8 mouse cellular contexts compared by ENCODE assay signal in the genomic region with DNA sequence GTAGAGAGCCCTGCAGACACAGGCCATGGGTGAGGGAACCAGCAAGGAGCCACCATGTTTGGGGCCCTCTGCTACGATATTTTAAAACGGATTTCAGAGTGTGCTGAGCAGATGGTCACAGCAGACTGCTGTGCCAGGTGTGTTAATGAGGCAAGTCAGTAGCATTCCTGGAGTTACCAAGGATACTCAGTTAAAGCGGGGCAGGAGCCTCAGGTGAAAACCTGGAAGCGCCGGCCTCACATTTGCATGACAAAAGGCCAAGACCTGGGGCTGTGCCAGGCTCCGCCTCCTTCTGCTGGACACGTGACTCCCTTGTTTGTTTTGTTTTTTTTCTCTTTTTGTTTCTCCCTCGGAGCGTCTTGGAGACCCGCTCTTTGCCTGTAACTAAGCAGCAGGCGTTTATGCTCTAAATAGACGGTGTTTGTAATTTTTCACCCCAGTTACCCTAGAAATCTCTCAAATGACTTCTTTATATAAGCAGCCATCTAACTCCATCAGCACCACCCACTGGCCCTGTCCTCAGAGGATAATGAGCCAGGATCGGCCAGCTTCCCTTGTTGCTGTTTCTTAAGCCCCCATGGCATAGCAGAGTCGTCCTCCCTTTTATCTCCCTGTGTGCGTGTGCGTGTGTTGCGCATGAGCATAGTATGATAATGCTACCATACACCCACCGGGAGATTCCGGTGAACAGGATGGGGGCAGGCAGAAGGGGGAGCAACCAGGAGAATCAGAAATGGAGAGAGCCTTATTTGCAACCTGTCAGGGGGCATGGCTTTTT.
DNase-seq lines count a peak whose midpoint lies in the region; ATAC-seq and TF ChIP-seq lines count a peak whose summit lies in the region.

No protein-coding gene starts in this region.

- H3K27ac ChIP-seq in gastrocnemius, adult 2 months = no peak overlapping the region
- H3K27ac ChIP-seq in kidney, postnatal 0 days = no peak overlapping the region
- no peak overlapping the region for H3K27ac ChIP-seq in limb, embryonic 14.5 days (replicated peaks; ENCODE audit: low read depth, low read length)

- H3K36me3 ChIP-seq in kidney, postnatal 0 days (ENCODE audit: insufficient read depth, low read length) = no peaks in the 10 kb centered on the region
- H3K36me3 ChIP-seq in limb, embryonic 14.5 days (ENCODE audit: control insufficient read depth, insufficient read depth, low read length) = no peaks in the 10 kb centered on the region

- peaks cover 7% of the 10 kb centered on the region for H3K4me1 ChIP-seq in kidney, postnatal 0 days (replicated peaks; ENCODE audit: insufficient read depth, low read length)
- peaks cover 13% of the 10 kb centered on the region; the same call in 1 of the 2 replicates for H3K4me1 ChIP-seq in limb, embryonic 14.5 days (ENCODE audit: control insufficient read depth, insufficient read depth, low read length)

- peak; percentile 39 for DNase-seq in gastrocnemius, adult 2 months
- DNase-seq in gastrocnemius, postnatal 25 days = no peak
- DNase-seq in cerebellum, postnatal 36 days = peak; percentile 70 to 79
- peak; percentile 74 for DNase-seq in gastrocnemius, postnatal 10 days
- DNase-seq in kidney, postnatal 0 days (ENCODE audit: low spot score) = peak; percentile 60
- DNase-seq in limb, embryonic 14.5 days (ENCODE audit: low spot score) = peak; percentile 65
- DNase-seq in neural tube, embryonic 10.5 days (ENCODE audit: extremely low spot score, low spot score) = peak; percentile 56
- peak; percentile 45 to 72 for DNase-seq in urinary bladder, postnatal 4 days (ENCODE audit: low spot score in 2 of 2)

- 0 out of 2 replicates have a peak, but pooled peaks have one; percentile 63 for ATAC-seq in kidney, postnatal 0 days (replicated peaks; ENCODE audit: low FRiP score, low read depth)
- peak; percentile 53 for ATAC-seq in limb, embryonic 14.5 days (ENCODE audit: low FRiP score, low read depth)

- no peaks in the 10 kb centered on the region for H3K9me3 ChIP-seq in kidney, postnatal 0 days (replicated peaks; ENCODE audit: low read length)
- H3K9me3 ChIP-seq in limb, embryonic 14.5 days (ENCODE audit: control insufficient read depth, low read length) = no peaks in the 10 kb centered on the region

- H3K4me2 ChIP-seq in kidney, postnatal 0 days (ENCODE audit: low read length) = peak overlapping the region; percentile 57
- H3K4me2 ChIP-seq in limb, embryonic 14.5 days (replicated peaks; ENCODE audit: low read depth, low read length, severe bottlenecking) = peak overlapping the region; percentile 52

- no peak for TF ChIP-seq CTCF in gastrocnemius, adult 2 months (IDR thresholded peaks at IDR 0.05)
- TF ChIP-seq CTCF in kidney, postnatal 0 days (IDR thresholded peaks at IDR 0.05; ENCODE audit: low read depth) = no peak

- WGBS in kidney, postnatal 0 days = 8% methylated on average over 19 of the region's 19 CpGs
- WGBS in limb, embryonic 14.5 days = 6% methylated on average over 19 of the region's 19 CpGs

- no peak for TF ChIP-seq POLR2A in limb, embryonic 14.5 days (IDR thresholded peaks at IDR 0.05; ENCODE audit: borderline replicate concordance, extremely low read depth, insufficient read depth, insufficient read length)

- intact Hi-C loops in gastrocnemius, adult 2 months (cut with DNase I) = no loop called here

- H3K27me3 ChIP-seq in kidney, postnatal 0 days (ENCODE audit: insufficient read depth, low read length) = no peaks in the 10 kb centered on the region
- H3K27me3 ChIP-seq in limb, embryonic 14.5 days (ENCODE audit: control insufficient read depth, insufficient read depth, low read length) = no peaks in the 10 kb centered on the region

- H3K9ac ChIP-seq in kidney, postnatal 0 days (ENCODE audit: low read depth, low read length) = 0 out of 2 replicates have a peak overlapping the region, but pooled peaks have one; percentile 31
- H3K9ac ChIP-seq in limb, embryonic 14.5 days (ENCODE audit: low read depth, low read length, severe bottlenecking) = peak overlapping the region; percentile 45

- H3K4me3 ChIP-seq in gastrocnemius, adult 2 months = peak overlapping the region; percentile 63
- H3K4me3 ChIP-seq in kidney, postnatal 0 days (replicated peaks; ENCODE audit: low read depth, low read length) = peak overlapping the region; percentile 29
- H3K4me3 ChIP-seq in limb, embryonic 14.5 days (replicated peaks; ENCODE audit: low read length) = peak overlapping the region; percentile 26
